Mouse (Mus musculus) lung, adult 2 months (tissue): Measurements from ENCODE around the gene Pik3r5. TPM values are rescaled to one million over a fixed set of nuclear protein-coding genes. Genes with fewer than 3 reads are reported as not detected.
A peak's percentile ranks its signal among the peaks of the same experiment; 100 is the strongest.

Experiments used
- DNase-seq: peaks from one replicate; pipeline ENCODE4 v3.0.0; 2022
- H3K4me1 ChIP-seq: fragments of 200-500 bp; 2 replicates; pipeline ENCODE4 v1.6.1; 2011; ENCODE audit warnings: low read length; ENCODE audit not compliant: control insufficient read depth, insufficient read depth
- H3K4me3 ChIP-seq: fragments of 200-500 bp; replicated peaks from 2 replicates; pipeline ENCODE3; 2011; ENCODE audit warnings: low read depth, mild to moderate bottlenecking, control low read depth, low read length; ENCODE audit errors: extremely low read depth
- CTCF ChIP-seq: fragments of 200-500 bp; IDR thresholded peaks from 2 replicates; pipeline ENCODE4 v1.5.1; 2011; ENCODE audit warnings: mild to moderate bottlenecking, low read length, control low read depth; ENCODE audit not compliant: insufficient read depth
- POLR2A ChIP-seq: fragments of 200-500 bp; IDR thresholded peaks from 2 replicates; pipeline ENCODE4 v1.6.1; 2011; ENCODE audit warnings: low read depth, mild to moderate bottlenecking, control low read depth, low read length, borderline replicate concordance; ENCODE audit errors: extremely low read depth
- WGBS: fragments of 180-500 bp; shearing (Covaris S2); methylation state at CpG from one replicate; pipeline ENCODE4 v1.1.7; 2018; 5-methylcytosine and 5-hydroxymethylcytosine counted together
- polyA plus RNA-seq: library from polyadenylated mRNA; depleted of rRNA; stranded (reverse); fragments of >200 nt; gene quantifications from 2 replicates; pipeline ENCODE4 v1.2.3, GENCODE M21; 2012; rRNA removed

Gene Pik3r5
- polyA plus RNA-seq, 1 experiment: 11.7 TPM

- DNase-seq: no peak
- Histone ChIP-seq H3K4me3 (no peak overlapping the region), H3K4me1 (peaks cover 2% of the 10 kb centered on the region; the same call in 1 of the 2 replicates)
- 56% methylated on average over 11 of the region's 11 CpGs for WGBS
- TF ChIP-seq CTCF (no peak), POLR2A (no peak)
These were observed 100.1 kb downstream of the Pik3r5 start for GRCm38 (mm10) chr11:68531941-68532535.

GRCm38 (mm10) chr11:68532773-68533172 is 100.9 kb downstream of the Pik3r5 start:
- Histone ChIP-seq H3K4me3 (no peak overlapping the region), H3K4me1 (peaks cover 2% of the 10 kb centered on the region; the same call in 1 of the 2 replicates)
- TF ChIP-seq CTCF (no peak), POLR2A (no peak)
- no peak for DNase-seq
- 49% methylated on average over 5 of the region's 5 CpGs for WGBS

GRCm38 (mm10) chr11:68533971-68534475 is 102.1 kb downstream of the Pik3r5 start:
- DNase-seq: no peak
- 80% methylated on average over 6 of the region's 6 CpGs for WGBS
- TF ChIP-seq CTCF (no peak), POLR2A (no peak)
- Histone ChIP-seq H3K4me3 (no peak overlapping the region), H3K4me1 (peaks cover 2% of the 10 kb centered on the region; the same call in 1 of the 2 replicates)

- Histone ChIP-seq H3K4me3 (no peak overlapping the region), H3K4me1 (peaks cover 2% of the 10 kb centered on the region; the same call in 1 of the 2 replicates)
- DNase-seq: no peak
- TF ChIP-seq CTCF (no peak), POLR2A (no peak)
- WGBS: 41% methylated on average over 4 of the region's 4 CpGs
These were observed 104.1 kb downstream of the Pik3r5 start for GRCm38 (mm10) chr11:68536026-68536425.

GRCm38 (mm10) chr11:68536465-68536864 is 104.5 kb downstream of the Pik3r5 start:
- WGBS: 38% methylated on average over 4 of the region's 4 CpGs
- TF ChIP-seq CTCF (no peak), POLR2A (no peak)
- Histone ChIP-seq H3K4me1 (peaks cover 2% of the 10 kb centered on the region; the same call in 1 of the 2 replicates), H3K4me3 (no peak overlapping the region)
- no peak for DNase-seq

GRCm38 (mm10) chr11:68539621-68540020 is 107.7 kb downstream of the Pik3r5 start:
- no peak for DNase-seq
- Histone ChIP-seq H3K4me3 (no peak overlapping the region), H3K4me1 (no peaks in the 10 kb centered on the region)
- WGBS: 73% methylated on average over 5 of the region's 5 CpGs
- no peak for TF ChIP-seq CTCF

GRCm38 (mm10) chr11:68544554-68544953 is 112.6 kb downstream of the Pik3r5 start:
- no peaks in the 10 kb centered on the region for H3K4me1 ChIP-seq
- no peak for DNase-seq
- TF ChIP-seq POLR2A: no peak
- peak; percentile 51 for TF ChIP-seq CTCF
- no peak overlapping the region for H3K4me3 ChIP-seq
- WGBS: 22% methylated on average over 8 of the region's 8 CpGs

- no peaks in the 10 kb centered on the region for H3K4me1 ChIP-seq
- TF ChIP-seq CTCF (no peak), POLR2A (no peak)
- WGBS: 45% methylated on average over 7 of the region's 7 CpGs
- no peak for DNase-seq
- H3K4me3 ChIP-seq: no peak overlapping the region
These were observed 113.3 kb downstream of the Pik3r5 start for GRCm38 (mm10) chr11:68545172-68545571.

- Histone ChIP-seq H3K4me3 (no peak overlapping the region), H3K4me1 (no peaks in the 10 kb centered on the region)
- DNase-seq: no peak
- WGBS: 84% methylated on average over 8 of the region's 8 CpGs
- TF ChIP-seq CTCF: no peak
- no peak for TF ChIP-seq POLR2A
These were observed 113.8 kb downstream of the Pik3r5 start for GRCm38 (mm10) chr11:68545682-68546222.

Other genes with a start within 250 kb of the Pik3r5 start
- 58.8 and 65.7 TPM in 2 replicates for gene Ntn1, start 31.3 kb upstream of the Pik3r5 start, polyA plus RNA-seq
- 12.3 and 13.3 TPM in 2 replicates for gene Pik3r6, start 70.9 kb downstream of the Pik3r5 start, polyA plus RNA-seq
- gene Mfsd6l, start 124.1 kb downstream of the Pik3r5 start, polyA plus RNA-seq: 3.4 and 4.3 TPM in 2 replicates
- 5.0 and 8.5 TPM in 2 replicates for gene Ccdc42, start 154.9 kb downstream of the Pik3r5 start, polyA plus RNA-seq